Mouse (Mus musculus) gonadal fat pad, adult 2 months (tissue): Measurements from ENCODE around the gene Tmem220. TPM values are rescaled to one million over a fixed set of nuclear protein-coding genes. Genes with fewer than 3 reads are reported as not detected.
"Not testable (repeated sequence)": the region's sequence is repeated elsewhere in the genome, so short reads cannot be mapped to it uniquely, and the experiment has no call there.

Experiments
- DNase-seq: peaks from one replicate; pipeline ENCODE4 v3.0.0-alpha.2; 2012; ENCODE audit warnings: low read depth
- polyA plus RNA-seq: library from polyadenylated mRNA; depleted of rRNA; stranded (reverse); fragments of >200 nt; gene quantifications from 2 replicates; pipeline ENCODE4 v1.2.3, GENCODE M21; 2012

The Tmem220 gene
- polyA plus RNA-seq, 1 experiment: 2.9 TPM

DNA sequence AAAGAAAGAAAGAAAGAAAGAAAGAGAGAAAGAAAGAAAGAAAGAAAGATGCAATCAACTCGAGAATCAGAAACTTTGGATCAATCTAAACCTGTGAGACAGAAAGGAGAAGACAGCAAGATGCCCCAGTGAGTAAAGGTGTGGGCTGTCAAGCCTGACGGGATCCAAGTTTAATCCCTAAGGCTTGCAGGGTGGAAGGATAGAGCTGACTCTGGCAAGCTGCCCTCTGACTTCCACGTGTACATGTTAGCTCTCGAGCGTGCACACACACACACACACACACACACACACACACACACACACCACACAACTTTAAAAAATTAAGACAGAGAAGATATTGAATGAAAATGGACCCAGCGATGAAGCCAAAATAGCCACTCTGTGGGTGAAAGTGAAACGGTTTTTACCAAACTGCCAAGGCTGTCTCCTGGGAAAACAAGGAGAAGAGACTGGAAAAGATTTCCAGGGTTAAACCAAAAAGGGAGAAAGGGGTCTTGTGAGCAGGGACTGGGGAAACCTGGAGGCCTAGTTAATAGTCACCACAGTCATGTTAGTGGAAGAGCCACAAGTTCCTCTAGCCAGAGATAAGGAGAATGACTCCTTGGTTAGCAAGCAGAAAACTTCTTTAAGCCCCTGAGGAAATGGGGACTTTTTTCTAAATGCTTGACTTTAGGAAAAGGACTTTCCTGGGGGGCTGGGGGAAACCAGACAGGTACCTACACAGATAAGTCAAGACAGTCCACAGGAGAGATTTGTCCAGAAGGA lies 5.1 kb upstream of the Tmem220 start:
- no peak for DNase-seq

DNA sequence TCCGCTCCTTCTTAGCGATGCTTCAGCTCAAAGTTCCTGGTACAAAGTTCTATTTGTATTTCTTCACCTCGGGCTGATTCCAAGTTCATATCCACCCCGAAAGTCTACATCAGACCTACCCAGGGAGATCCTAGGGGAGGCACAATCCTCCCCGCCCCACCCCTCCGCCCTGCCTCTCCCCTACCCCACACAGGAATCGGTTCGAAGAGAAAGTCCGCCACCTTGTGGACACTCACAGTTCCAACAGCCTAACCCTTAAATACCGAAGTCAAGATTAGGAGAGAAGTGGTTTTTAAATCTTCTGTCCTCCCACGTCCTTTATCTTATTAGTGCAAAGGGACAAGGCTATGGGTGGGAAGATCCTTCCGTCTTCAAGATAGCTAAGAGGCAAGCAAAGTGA lies 4.0 kb upstream of the Tmem220 start:
- no peak for DNase-seq

DNA sequence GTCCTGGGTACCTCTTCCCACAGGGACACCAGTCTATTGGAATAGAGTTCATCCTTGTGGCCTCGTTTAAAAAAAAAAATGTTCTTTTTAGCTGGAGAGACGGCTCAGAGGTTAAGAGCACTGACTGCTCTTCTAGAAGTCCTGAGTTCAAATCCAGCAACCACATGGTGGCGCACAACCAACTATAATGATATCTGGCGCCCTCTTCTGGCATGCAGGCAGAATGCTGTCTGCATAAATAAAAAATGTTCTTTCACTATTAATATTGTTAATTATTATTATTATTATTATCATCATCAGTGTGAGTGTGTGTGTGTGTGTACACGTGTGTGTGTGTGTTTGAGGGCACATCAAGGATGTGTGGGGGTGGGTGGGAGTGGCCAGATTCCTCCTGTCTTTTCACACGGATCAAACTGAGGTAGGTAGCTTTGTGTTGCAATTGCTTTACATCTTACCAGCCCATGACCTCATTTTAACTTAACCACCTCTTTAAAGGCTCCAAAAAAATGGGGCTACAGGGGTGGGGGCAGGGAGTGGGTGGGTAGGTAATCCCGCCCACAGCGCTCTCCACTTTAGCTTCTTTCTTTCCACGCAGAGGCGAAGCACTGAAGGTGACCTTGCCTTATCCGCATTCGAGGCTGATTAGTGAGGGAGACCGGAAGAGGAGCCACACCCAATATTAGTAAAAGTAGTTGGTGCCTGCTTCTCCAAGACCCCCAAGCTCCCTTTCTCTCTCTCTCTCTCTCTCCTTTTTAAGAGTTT lies 2.4 kb upstream of the Tmem220 start:
- no peak for DNase-seq

GRCm38 (mm10) chr11:67023191-67023590 lies 1.8 kb upstream of the Tmem220 start:
- DNase-seq: not testable (repeated sequence)

DNA sequence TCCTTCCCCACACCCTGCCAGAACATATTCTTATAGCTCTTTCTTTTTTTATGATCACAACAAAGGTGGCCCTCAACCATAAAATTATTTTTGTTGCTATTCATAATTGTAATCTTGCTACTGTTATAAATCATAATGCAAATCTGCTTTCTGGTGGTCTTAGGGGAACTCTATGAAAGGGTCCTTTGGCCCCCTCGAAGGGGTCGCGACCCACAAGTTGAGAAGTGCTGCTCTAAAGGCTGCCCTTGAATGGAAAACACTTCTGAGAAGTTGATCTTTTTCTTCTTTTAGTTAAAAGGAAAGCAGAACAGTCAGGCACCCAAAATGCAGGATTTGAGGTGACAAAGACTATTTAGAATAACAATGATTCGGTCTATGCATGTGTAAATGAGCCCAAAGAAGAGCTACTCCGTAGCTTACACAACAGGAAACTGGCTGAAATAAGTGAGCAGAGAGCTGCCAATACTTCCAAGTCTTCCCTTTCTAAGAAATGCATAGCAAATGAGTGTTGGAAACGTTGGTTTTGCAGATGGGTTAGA lies 1.1 kb upstream of the Tmem220 start:
- no peak for DNase-seq

- no peak for DNase-seq
Measured at GRCm38 (mm10) chr11:67030904-67031602, 6.1 kb downstream of the Tmem220 start.

- no peak for DNase-seq
Measured at GRCm38 (mm10) chr11:67031603-67031915, 6.6 kb downstream of the Tmem220 start.

- DNase-seq: no peak
Measured at GRCm38 (mm10) chr11:67034775-67035485, 10.0 kb downstream of the Tmem220 start.

- DNase-seq: no peak
Measured at GRCm38 (mm10) chr11:67036229-67036628, 11.3 kb downstream of the Tmem220 start.

DNA sequence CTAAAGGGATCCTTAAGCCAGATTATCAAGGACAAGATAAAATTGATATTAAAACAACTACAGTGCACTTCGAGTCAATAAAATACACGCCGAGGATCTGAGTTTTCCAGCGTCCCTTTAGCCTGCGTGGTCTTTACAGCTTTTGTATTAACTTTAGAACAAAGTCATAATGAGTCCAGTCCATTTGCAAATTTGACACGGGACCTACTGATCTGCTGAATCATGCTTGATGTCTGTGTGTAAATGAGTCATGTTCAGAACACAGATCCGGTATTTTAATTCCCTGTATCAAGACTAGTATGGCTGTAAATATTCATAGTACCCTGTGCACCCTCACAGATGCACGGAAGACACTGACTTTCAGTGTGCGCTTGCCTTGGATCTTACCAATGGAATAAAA lies 11.9 kb downstream of the Tmem220 start:
- DNase-seq: no peak

DNA sequence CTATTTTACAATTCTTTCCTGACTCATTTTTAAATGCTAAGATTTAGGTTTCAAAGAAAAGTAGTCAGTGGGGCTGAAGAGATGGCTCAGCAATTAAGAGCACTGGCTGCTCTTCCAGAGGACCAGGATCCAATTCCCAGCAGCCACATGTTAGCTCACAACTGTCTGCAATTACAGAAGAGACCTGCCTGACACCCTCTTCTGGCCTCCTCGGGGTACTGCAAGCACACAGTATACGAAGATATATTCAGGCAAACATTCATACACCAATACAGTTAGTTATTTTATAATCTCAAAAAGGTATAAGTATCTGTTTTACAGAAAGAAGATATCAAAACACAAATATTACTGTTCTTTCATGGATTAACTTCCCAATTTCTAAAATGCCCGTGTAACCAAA lies 14.8 kb downstream of the Tmem220 start:
- DNase-seq: no peak

- no peak for DNase-seq
Measured at GRCm38 (mm10) chr11:67040483-67040882, 15.5 kb downstream of the Tmem220 start.

GRCm38 (mm10) chr11:67043007-67043406 lies 18.1 kb downstream of the Tmem220 start:
- DNase-seq: no peak

GRCm38 (mm10) chr11:67044959-67045358 lies 20.0 kb downstream of the Tmem220 start:
- no peak for DNase-seq

DNA sequence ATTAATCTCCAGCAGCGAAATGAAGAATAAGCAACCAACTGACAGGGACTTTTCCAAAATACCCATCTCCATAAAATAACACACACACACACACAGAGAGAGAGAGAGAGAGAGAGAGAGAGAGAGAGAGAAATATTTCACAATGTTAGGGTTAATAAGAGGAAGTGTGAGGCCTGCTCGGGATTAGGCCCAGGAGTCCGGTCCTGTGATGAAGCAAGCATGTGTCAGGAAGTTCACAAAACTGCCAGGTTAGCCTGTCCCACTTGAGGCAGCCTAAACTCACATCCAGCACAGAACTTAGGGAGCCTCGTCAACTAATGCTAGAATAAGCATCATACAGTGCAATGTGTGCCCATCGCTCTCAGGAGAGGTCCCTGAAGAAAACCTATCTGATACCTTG lies 22.2 kb downstream of the Tmem220 start:
- no peak for DNase-seq

DNA sequence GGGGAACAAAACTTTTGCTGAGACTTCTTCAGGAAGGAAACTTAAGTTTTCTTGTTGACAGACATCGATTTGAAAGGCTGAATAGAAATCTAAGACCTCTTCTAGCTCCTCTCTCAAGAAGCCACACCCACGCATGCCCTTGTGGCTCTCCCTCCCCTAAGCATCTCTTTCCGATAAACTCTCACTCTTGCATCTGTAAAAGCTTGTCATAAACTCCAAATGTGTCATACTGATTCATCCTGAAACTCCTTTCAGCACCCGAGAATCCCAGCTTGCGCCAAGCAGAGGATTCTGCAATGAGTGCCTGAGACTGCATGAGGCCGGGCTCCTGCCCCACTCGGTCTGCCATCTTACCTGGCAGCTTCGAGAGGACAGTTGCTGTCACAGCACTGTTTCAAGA lies 23.5 kb downstream of the Tmem220 start:
- no peak for DNase-seq

- DNase-seq: no peak
Measured at GRCm38 (mm10) chr11:67049256-67049655, 24.3 kb downstream of the Tmem220 start.

DNA sequence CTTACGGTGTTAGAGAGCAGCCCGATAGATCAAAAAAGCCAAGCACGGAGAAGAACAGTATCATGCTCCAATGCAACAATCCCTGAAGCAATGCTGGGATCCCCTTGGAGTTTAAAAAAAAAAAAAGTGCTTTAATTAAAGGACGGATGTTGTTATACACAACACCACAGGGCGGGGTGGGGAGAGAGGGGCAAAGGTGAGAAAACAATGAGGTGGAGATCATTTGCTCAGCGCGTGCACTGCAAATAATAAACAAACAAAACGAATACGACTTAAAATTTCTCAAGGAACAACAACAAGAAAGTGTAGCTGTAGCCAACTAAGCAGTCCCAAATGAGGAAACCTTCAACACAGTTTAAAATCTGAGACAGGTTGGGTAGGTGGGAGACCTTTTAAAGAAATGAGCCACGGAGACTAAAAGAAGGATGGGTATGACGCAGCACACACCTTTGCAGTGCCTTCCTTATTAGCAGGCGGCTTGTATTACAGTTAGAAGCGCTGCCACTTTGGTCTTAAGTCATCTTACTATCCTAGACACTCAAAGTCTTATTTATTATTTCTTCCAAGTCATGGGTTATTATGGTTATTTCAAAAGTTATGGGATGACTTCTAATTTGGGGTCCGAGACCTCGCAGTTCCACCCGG lies 26.8 kb downstream of the Tmem220 start:
- DNase-seq: no peak

- DNase-seq: peak; percentile 58
Measured at GRCm38 (mm10) chr11:67052321-67052952, 27.5 kb downstream of the Tmem220 start, which contains the start of the genes Adprm and Sco1. Gene Adprm (minus strand): TSS chr11:67052594. Gene Sco1 (plus strand): TSS chr11:67052670.

- DNase-seq: no peak
Measured at GRCm38 (mm10) chr11:67054754-67055365, 29.9 kb downstream of the Tmem220 start.
